Mouse (Mus musculus): ENCODE data around the gene Eprs. TPM values are rescaled to one million over a fixed set of nuclear protein-coding genes. Genes with fewer than 3 reads are reported as not detected.

Eprs gene
- polyA plus RNA-seq, 1 experiment: 61.9 TPM

GRCm38 (mm10) chr1:185353351-185353750 is 9.5 kb upstream of the Eprs start:
- Histone ChIP-seq H3K4me3 (ENCODE audit: insufficient read depth, low read depth, low read length) (no peak overlapping the region), H3K27ac (ENCODE audit: insufficient read depth, low read depth, low read length) (no peak overlapping the region), H3K4me1 (ENCODE audit: control insufficient read depth, insufficient read depth, low read length) (no peaks in the 10 kb centered on the region)
- 95% methylated on average over 8 of the region's 8 CpGs for WGBS
- no peak for TF ChIP-seq POLR2A (IDR thresholded peaks at IDR 0.05; ENCODE audit: insufficient read depth, low read depth, low read length)
- no peak for TF ChIP-seq CTCF (IDR thresholded peaks at IDR 0.05; ENCODE audit: insufficient read depth, low read depth, low read length)

GRCm38 (mm10) chr1:185354731-185355130 is 8.1 kb upstream of the Eprs start:
- H3K4me1 ChIP-seq (ENCODE audit: control insufficient read depth, insufficient read depth, low read length): no peaks in the 10 kb centered on the region
- H3K27ac ChIP-seq (ENCODE audit: insufficient read depth, low read depth, low read length): no peak overlapping the region
- H3K4me3 ChIP-seq (ENCODE audit: insufficient read depth, low read depth, low read length): no peak overlapping the region
- TF ChIP-seq CTCF (IDR thresholded peaks at IDR 0.05; ENCODE audit: insufficient read depth, low read depth, low read length) (no peak), POLR2A (IDR thresholded peaks at IDR 0.05; ENCODE audit: insufficient read depth, low read depth, low read length) (no peak)
- 89% methylated on average over 4 of the region's 4 CpGs for WGBS

- no peak for TF ChIP-seq CTCF (IDR thresholded peaks at IDR 0.05; ENCODE audit: insufficient read depth, low read depth, low read length)
- TF ChIP-seq POLR2A (IDR thresholded peaks at IDR 0.05; ENCODE audit: insufficient read depth, low read depth, low read length): no peak
- H3K4me1 ChIP-seq (ENCODE audit: control insufficient read depth, insufficient read depth, low read length): no peaks in the 10 kb centered on the region
- WGBS: 95% methylated on average over 8 of the region's 8 CpGs
- no peak overlapping the region for H3K27ac ChIP-seq (ENCODE audit: insufficient read depth, low read depth, low read length)
- H3K4me3 ChIP-seq (ENCODE audit: insufficient read depth, low read depth, low read length): no peak overlapping the region
Observed at GRCm38 (mm10) chr1:185356246-185356645, 6.6 kb upstream of the Eprs start.

GRCm38 (mm10) chr1:185358211-185358610 is 4.6 kb upstream of the Eprs start:
- WGBS: 83% methylated on average over 4 of the region's 4 CpGs
- TF ChIP-seq CTCF (IDR thresholded peaks at IDR 0.05; ENCODE audit: insufficient read depth, low read depth, low read length) (no peak), POLR2A (IDR thresholded peaks at IDR 0.05; ENCODE audit: insufficient read depth, low read depth, low read length) (no peak)
- no peaks in the 10 kb centered on the region for H3K4me1 ChIP-seq (ENCODE audit: control insufficient read depth, insufficient read depth, low read length)
- H3K4me3 ChIP-seq (ENCODE audit: insufficient read depth, low read depth, low read length): no peak overlapping the region
- H3K27ac ChIP-seq (ENCODE audit: insufficient read depth, low read depth, low read length): no peak overlapping the region

- Histone ChIP-seq H3K27ac (ENCODE audit: insufficient read depth, low read depth, low read length) (peak overlapping the region; percentile 78), H3K4me3 (ENCODE audit: insufficient read depth, low read depth, low read length) (peak overlapping the region; percentile 87), H3K4me1 (ENCODE audit: control insufficient read depth, insufficient read depth, low read length) (no peaks in the 10 kb centered on the region)
- 1% methylated on average over 22 of the region's 22 CpGs for WGBS
- TF ChIP-seq CTCF (IDR thresholded peaks at IDR 0.05; ENCODE audit: insufficient read depth, low read depth, low read length): no peak
- TF ChIP-seq POLR2A (IDR thresholded peaks at IDR 0.05; ENCODE audit: insufficient read depth, low read depth, low read length): no peak
Observed at GRCm38 (mm10) chr1:185363526-185364182, 810 bp downstream of the Eprs start.

- H3K4me3 ChIP-seq (ENCODE audit: insufficient read depth, low read depth, low read length): peak overlapping the region; percentile 16; the same call in 1 of the 2 replicates
- TF ChIP-seq POLR2A (IDR thresholded peaks at IDR 0.05; ENCODE audit: insufficient read depth, low read depth, low read length) (no peak), CTCF (IDR thresholded peaks at IDR 0.05; ENCODE audit: insufficient read depth, low read depth, low read length) (no peak)
- H3K27ac ChIP-seq (ENCODE audit: insufficient read depth, low read depth, low read length): no peak overlapping the region
- WGBS: 18% methylated on average over 6 of the region's 6 CpGs
- H3K4me1 ChIP-seq (ENCODE audit: control insufficient read depth, insufficient read depth, low read length): no peaks in the 10 kb centered on the region
Observed at GRCm38 (mm10) chr1:185364183-185364540, 1.3 kb downstream of the Eprs start.

GRCm38 (mm10) chr1:185367383-185367782 is 4.5 kb downstream of the Eprs start:
- no peak overlapping the region for H3K27ac ChIP-seq (ENCODE audit: insufficient read depth, low read depth, low read length)
- 64% methylated on average over 6 of the region's 6 CpGs for WGBS
- TF ChIP-seq POLR2A (IDR thresholded peaks at IDR 0.05; ENCODE audit: insufficient read depth, low read depth, low read length) (no peak), CTCF (IDR thresholded peaks at IDR 0.05; ENCODE audit: insufficient read depth, low read depth, low read length) (no peak)

GRCm38 (mm10) chr1:185369979-185370378 is 7.1 kb downstream of the Eprs start:
- WGBS: 96% methylated on average over 6 of the region's 6 CpGs
- TF ChIP-seq CTCF (IDR thresholded peaks at IDR 0.05; ENCODE audit: insufficient read depth, low read depth, low read length): no peak
- no peak overlapping the region for H3K27ac ChIP-seq (ENCODE audit: insufficient read depth, low read depth, low read length)
- H3K4me3 ChIP-seq (ENCODE audit: insufficient read depth, low read depth, low read length): no peak overlapping the region
- H3K4me1 ChIP-seq (ENCODE audit: control insufficient read depth, insufficient read depth, low read length): no peaks in the 10 kb centered on the region

More at GRCm38 (mm10) chr1:185367383-185367782, 4.5 kb downstream of the Eprs start:
- Histone ChIP-seq H3K4me1 (ENCODE audit: control insufficient read depth, insufficient read depth, low read length) (no peaks in the 10 kb centered on the region), H3K4me3 (ENCODE audit: insufficient read depth, low read depth, low read length) (no peak overlapping the region)

- TF ChIP-seq CTCF (IDR thresholded peaks at IDR 0.05; ENCODE audit: insufficient read depth, low read depth, low read length) (no peak), POLR2A (IDR thresholded peaks at IDR 0.05; ENCODE audit: insufficient read depth, low read depth, low read length) (no peak)
- H3K27ac ChIP-seq (ENCODE audit: insufficient read depth, low read depth, low read length): no peak overlapping the region
- peaks cover 3% of the 10 kb centered on the region; the same call in 1 of the 2 replicates for H3K4me1 ChIP-seq (ENCODE audit: control insufficient read depth, insufficient read depth, low read length)
- no peak overlapping the region for H3K4me3 ChIP-seq (ENCODE audit: insufficient read depth, low read depth, low read length)
Observed at GRCm38 (mm10) chr1:185376390-185376789, 13.5 kb downstream of the Eprs start.

Data from olfactory bulb, adult 2 months (tissue).